Mouse (Mus musculus): Measurements from ENCODE around the gene Col15a1.

The Col15a1 gene

DNA sequence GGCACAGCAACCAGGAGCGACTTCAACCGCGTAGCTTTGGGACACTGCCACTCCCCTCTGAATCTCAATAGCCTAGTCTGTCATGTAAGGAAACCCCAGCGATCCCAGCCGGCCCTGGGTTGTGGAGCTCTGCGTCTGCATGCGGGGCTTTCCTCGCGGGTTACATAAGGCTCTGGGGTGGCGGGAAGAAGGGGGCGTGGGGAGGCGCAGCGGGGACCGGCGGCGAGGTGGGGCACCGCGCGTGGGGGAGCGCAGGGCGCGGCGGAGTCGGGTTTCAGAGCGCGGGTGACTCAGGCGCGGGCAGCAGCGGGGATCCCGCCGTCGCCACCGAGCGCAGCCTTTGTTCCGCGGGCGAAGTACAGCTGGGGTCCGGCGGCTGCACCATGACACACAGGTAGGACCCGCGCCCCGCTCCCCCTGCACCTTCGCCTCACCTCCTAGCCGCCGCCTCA lies at the start of gene Col15a1:
Gene Col15a1 (plus strand): TSS at position 193 of the 452 bp plus-strand sequence.
- DNase-seq (ENCODE audit: extremely low spot score): peak; percentile 38

DNA sequence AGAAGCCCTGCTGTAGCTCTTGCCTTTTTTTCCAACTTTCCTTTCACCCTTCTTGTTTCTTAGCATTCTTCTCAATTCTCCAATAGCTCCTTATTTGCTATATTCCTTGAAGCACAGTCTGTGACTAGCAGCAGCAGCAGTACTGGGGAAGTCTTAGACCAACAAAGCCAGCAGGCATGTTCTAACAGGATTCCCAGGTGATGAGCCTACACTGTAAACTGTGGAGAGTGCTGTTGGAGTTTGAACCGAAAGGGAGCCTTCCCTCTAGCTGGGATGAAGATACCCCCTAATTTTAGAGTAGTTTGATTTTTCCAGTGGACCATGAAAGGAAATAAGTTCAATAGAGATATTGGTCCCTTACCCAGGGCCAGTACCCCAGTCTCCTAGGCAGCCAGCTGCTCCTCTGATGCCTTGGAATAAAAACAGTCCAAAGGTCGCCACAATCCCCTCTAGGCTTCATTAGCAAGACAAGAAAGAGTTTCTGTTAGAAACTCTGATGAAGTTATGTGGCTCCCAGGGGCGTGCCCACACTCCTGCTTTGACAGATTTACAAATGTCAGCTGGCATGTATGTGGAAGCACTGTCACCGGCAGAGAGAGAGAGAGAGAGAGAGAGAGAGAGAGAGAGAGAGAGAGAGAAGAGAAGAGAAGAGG lies 46.7 kb upstream of the Col15a1 start:
- DNase-seq (ENCODE audit: extremely low spot score): no peak

DNA sequence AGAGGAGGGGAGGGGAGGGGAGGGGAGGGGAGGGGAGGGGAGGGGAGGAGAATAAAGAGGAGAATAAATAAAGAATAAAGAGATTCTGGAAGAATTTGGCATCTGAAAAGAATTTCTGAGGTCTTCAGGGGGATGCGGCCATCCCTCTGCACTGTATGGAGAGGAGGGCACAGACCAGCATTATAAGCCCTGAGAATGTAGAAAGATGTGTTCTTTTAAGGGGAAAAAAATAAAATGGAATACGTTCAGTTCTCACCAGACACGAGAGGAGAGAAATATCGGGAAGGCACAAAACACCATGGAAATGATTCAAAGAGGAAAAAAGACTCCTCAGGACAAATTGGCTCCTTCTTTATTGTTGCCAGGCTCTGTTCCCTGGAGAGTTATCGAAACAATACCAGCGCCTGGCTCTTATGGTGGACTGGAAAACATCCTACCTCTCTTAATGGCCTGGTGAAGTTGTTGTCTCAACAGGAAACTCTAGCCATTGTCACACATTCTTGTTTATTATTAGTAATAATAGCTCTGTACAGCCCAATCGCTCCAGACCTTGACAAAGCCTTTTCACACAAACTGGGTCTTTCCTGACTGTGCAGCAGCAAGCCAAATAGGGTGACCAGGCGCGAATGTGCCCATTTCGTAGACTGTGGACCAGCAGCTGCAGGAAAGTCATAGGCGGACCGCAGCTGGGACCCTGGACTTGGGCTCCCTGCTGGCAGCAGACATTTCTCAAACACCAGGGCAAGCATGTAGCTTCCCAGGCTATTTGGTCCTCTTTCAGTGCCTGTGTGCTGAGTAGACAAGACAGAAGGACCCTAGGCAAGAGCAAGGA lies 46.0 kb upstream of the Col15a1 start:
- no peak for DNase-seq (ENCODE audit: extremely low spot score)

DNA sequence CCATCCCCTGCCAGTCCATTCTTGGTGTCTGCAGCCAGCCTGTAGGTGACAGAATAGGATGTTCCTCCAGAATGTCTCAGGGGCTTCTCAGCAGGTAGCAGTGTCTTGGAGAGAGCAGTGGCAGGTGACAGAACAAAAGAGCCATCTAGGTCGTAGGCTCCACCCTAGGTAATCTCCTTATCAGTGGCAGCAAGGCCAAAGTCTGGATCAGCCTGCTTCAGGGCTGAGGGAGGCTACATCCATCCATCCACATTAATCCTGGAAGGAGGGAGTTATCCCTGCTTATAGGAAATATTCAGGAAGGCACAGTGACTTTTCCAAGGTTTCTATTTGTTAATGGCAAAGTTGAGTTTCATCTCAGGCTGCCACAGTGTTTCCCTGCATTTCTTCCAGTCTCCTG lies 35.6 kb upstream of the Col15a1 start:
- DNase-seq (ENCODE audit: extremely low spot score): no peak

DNA sequence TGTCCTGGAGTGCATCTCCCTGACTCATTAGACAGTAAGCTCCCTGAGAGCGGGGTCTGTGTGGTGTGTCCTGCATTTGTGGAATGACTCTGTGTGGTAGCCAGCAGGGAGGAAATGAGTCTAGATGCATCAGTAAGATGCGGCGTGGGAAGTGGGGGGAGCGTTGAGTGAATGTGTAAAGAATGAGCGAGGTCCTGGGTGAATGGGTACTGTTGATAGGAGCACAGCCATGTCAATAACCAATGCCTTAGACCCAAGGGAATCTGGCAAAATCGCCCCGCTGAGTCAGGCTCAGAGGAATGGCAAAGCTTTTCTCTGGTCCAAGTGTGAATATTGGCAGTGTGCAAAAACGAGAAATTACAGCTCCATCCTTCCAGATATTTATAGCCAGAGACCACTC lies 30.9 kb upstream of the Col15a1 start:
- DNase-seq (ENCODE audit: extremely low spot score): no peak

DNA sequence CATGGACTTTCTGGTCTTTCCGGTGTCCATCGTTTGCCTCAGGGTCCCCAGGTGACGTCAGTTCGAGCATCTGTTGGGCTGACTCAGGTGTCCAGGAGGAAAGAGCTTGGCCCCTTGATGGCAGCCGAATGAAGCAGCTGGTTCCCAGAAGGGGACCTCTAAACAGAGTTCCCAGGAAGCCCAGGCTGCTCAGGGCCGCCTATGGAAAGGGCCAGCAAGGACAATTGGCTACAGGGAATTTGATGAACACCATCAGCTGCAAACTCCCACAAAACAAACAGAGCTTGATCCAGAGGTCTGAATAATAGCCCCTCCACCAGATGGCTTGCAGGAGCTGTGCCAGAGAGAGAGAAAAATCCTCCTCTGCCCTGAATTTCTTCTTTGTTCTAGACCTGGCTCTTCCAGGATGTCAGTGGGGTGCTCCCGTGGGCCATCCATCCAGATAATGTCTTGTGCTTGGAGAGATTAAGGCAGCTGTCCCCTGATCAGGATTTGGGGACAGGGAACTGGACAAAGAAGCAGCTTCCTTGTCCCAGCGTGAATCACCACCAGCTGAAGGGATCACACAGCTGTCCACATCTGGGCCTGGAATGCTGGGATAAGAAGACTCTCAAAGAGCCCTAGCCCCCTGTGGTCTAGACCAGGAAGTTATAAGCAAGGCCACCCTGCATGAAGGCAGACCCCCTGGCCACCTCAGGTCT lies 29.6 kb upstream of the Col15a1 start:
- no peak for DNase-seq (ENCODE audit: extremely low spot score)

DNA sequence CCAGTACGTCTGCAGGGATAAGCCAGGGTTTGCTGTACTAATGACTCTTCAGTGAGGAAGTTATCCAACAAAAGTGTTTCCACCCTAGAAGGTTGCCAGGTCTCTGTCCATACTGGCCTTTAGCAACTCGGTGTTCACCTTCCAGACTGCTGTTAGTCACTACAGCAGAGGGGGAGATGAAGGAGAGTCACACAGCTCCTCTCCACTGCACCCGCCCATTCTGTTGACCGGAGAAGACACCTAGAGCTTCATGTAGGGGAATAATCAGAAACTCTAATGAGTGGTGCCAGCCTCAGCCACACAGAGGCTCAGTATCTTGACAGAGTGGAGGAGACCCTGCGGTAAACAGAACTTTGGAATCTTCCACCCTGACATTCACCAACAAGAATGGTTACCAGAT lies 28.4 kb upstream of the Col15a1 start:
- DNase-seq (ENCODE audit: extremely low spot score): no peak

DNA sequence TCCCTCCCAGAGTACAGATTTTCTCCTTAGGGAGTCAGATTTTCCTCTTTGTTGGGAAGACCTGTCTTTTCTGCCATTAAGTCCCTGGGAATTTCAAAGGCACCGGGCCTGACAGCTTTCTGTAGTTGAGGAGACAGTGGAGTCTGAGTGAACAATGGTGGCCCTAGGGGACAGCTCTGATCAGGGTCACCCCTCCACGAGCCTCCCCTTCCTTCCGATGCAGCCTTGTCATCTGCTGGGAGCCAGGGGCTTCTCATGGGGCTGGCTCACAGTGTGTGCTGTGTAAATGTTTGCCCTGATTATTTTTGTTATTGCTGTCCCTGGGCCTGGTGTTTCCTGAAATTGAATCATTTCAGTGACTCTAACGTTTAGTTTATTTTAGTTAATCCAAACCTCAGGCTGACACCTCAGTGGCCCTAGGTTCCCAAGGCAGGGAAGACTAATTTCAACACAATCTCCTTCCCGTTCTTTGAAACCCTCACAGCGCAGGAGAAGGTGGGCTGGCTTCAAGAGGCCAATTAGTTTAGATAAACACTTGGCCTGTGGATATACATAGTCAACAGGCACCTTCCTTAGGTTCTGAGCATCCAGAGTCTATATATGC lies 23.8 kb upstream of the Col15a1 start:
- no peak for DNase-seq (ENCODE audit: extremely low spot score)

DNA sequence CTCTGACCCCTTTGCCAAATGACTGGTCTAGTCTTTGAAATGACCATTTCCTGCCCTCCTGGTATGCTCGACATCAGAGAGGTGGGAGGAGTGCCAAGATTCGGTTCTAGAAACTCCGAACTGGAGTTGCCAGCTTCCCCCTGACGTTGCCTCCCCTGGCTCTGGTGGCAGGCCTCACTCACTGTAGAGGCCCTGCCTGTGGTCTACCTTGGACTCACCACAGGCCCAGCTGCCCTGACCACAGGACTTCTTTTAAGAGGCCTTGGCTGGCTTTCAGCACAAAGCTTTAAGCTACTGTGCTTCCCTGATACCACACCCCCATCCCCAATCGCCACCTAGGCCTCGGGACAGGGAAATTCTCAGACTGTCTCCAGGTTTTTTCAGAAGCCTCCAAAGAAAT lies 21.4 kb upstream of the Col15a1 start:
- no peak for DNase-seq (ENCODE audit: extremely low spot score)

DNA sequence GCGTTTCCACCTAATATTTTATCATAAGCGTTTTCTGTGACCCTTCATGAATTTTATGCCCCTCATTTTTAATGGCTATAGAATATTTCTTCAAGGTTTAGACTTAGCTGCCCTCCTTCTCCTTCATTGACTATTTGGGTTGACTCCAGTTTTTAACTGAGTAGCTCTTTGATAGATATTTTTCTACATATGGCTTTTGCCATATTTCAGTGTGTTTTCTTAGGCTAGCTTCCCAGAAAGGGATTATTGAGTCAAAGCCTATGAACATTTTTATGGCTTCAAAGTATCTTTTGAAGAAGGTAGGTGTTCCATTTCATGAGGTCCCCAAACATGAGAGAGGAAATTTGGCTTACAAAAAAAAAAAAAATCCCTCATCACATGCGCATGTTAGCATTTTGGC lies 11.8 kb upstream of the Col15a1 start:
- DNase-seq (ENCODE audit: extremely low spot score): no peak

DNA sequence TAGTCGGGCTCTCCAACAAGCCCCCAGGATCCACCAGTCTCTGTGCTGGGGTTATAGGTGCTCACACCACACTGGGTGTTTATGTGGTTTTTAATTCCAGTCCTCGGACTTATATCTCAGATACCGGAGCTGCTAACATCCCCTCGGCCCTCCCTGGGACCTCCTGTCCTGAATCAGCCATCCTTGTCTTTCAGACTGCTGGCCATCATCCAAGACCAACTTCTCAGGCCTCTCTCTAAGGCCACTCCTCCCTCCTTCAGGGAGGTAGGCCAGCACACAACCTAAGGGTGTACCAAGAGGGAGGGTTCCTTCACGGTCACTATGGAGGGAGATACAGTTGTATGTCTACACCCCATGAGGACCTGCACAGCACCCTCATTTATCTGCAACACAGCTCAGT lies 4.3 kb upstream of the Col15a1 start:
- no peak for DNase-seq (ENCODE audit: extremely low spot score)

DNA sequence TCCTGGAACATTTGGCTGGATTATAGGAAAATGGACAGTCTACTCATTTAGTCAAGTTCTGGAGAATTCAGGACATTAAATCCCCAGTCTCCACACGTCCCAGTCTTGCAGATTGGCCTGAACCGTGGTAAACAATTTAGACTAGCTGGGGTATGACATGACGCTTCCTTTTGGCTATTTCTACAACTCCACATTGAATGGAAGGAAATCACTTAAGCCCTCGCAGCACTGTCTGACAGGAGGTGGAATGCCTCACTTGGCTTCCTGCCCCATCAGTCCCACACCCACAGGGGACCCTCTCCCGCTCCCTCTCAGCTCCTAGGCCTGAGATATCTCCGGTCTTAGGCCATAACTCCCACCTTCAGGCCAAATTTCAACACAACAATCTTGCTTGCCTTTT lies 2.1 kb upstream of the Col15a1 start:
- DNase-seq (ENCODE audit: extremely low spot score): no peak

DNA sequence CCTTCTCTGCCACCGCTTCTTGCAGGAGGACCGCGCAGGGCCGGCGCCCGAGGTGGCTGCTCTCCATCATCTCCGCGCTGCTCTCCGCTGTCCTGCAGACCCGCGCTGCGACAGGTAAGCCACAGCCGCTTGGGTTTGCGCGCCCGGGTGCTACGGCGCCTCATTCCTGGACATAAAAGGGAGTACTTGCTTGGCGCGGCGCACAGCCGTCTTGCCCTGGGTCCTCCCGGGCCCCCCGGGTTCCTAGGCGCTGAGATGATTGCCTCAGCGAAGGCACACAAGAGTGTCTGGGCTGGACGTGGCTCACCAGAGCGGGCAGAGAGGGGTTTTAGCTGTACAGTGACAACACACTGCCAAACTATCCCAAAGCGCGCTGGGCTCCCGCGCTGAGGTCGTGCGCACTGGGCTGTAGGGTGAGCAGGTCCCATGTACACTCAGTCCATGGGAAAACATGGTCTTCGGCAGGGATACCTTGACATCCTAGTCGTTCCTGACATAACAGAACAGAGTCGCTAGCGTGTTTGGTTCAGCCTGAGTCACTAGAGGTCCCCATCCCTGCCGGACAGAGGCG lies 545 bp downstream of the Col15a1 start:
- peak; percentile 39 for DNase-seq (ENCODE audit: extremely low spot score)

DNA sequence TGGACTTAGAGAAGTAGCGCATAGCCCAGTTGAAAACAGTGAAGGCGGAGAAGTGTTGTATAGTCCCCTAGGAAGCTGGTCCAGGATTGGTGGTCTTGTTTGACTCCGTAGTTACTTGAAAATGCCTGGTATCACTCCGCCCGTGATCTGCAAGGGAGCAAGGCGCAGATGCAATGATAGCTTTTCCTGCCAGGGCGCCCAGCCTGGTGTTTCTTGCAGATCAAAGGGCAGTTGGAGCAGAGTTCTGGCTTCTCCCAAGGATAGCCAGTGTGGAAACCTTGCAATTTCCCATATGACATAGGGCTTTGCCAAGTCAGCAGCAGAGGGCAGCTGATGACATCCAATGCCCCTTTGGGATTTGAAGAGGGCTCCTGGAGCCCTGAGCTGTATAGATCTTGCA lies 1.5 kb downstream of the Col15a1 start:
- DNase-seq (ENCODE audit: extremely low spot score): no peak

DNA sequence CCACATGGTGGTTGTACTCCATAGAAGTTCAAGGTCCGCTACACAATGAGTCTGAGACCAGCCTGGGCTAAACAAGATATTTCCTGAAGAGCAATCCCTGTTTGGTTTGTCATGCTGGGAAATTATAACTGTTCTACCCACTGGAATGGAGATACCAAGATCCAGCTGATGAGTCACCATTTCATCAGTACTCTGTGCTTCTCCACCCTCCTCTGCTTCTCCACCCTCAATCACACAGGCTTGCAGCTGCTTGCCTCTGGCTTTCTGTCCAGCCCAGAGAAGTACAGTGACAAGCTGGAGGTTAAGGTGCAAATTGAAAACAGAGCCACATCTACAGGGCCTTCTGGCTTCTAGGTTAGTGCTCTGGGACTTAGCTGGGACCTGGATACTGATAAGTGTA lies 10.9 kb downstream of the Col15a1 start:
- DNase-seq (ENCODE audit: extremely low spot score): no peak

DNA sequence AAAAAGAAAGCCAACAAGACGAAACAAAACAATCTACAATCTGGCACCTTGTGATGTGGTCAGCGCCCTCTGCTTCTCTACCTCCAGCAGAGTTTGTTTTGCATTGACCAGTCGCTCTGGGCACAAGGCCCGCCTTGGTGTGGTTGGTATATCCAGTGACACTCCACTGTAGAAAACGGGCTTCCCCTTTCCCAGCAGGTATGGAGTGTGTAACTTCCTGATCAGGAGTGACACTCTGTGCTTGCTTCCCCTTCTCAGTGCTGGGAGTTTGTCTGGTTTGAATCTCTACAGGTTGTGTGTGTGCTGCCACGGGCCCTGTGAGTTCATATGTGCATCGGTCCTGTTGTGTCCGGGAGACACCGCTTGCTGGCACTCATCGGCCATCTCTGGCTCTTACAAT lies 11.4 kb downstream of the Col15a1 start:
- DNase-seq (ENCODE audit: extremely low spot score): no peak

DNA sequence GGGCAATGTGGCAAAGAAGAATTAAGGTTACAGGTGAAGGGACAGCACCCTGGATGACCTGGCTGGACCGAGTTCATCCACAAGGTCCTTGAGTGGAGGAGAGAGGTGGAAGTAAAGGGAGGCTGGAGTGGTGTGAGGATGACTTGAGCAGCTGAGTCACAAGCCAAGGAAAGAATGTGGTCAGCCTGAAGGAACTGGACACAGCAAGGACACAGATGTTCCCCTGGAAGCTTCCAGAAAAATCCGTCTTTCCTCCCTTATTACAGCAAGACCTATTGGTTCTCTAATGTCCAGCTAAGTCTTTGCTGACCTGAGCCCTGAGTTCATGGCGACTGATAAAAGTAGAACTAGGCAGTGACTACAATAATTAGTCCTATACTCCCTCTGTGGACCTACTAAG lies 12.6 kb downstream of the Col15a1 start:
- no peak for DNase-seq (ENCODE audit: extremely low spot score)

DNA sequence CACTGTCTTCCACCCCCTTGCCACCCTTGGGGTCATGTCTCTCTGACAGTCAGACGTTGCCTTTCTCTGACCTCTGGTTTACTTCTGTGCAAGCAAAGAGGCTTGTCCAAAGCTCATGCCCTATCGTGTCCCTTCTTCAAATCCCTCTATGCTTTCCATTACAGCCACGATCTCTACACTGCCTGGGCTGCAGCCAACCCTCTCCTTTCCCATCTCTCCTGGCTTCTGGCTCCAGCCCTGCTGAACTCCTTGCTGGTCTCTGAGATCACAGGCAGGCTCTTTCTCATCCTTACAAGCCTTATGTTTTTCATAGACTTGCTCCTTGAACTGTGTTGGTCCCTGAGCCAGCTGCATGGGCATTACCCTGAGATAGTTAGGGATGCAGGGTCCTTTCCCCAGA lies 14.2 kb downstream of the Col15a1 start:
- DNase-seq (ENCODE audit: extremely low spot score): no peak

DNA sequence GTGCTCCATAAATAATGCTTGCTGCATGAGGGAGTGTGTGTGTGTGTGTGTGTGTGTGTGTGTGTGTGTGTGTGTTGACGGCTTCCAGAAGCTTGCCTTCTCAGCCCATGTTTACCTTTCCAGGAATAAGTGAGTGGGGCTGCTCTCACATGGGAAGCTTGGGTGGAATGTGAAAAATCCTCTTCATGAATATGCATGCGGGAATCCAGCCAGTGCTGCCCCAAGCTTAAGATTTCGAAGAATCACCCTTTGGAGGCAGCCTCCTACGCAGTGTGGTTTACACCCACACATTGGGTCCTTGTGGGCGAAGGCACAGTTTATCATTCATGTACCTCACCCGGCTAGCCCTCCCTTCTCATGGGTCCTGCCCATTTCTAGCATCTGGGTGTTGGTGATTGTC lies 18.0 kb downstream of the Col15a1 start:
- no peak for DNase-seq (ENCODE audit: extremely low spot score)

DNA sequence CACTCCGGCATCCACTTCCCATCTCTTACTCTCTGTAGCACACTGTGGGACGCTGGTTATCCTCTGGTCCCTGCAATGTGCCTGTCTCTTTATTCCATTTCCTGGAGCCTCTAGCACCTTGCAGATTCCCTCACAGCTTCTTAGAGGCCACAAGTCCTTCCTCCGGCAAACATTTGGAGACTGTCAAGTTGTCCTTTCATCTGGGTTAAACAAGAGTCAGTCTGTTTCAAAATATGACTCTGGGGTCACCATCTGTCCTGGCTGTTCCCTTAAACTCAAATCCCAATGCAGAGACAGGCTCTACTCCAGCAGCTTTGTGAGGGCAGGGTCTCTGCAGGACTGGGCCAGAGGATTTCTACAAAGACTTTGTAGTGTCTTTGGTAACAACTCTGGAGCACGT lies 19.1 kb downstream of the Col15a1 start:
- no peak for DNase-seq (ENCODE audit: extremely low spot score)

DNA sequence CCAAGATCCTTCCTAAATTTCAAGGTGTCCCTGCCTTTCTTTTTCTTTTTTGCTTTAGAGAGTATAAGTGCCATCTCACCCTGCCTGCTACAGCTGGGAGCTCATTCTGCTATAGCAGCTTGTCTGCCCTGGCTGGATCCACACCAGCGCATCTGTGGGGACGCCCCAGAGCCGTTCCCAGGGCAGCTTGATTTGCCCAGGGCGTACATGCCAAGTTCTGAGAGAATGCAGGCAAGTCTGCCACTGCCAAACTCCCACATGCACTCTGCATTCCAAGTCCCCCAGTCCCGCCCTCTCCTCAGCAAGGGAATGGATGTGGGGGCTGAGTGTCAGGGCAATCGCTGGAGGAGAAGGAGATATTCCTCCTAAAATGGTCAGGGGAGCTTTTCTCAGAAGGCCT lies 19.8 kb downstream of the Col15a1 start:
- no peak for DNase-seq (ENCODE audit: extremely low spot score)

DNA sequence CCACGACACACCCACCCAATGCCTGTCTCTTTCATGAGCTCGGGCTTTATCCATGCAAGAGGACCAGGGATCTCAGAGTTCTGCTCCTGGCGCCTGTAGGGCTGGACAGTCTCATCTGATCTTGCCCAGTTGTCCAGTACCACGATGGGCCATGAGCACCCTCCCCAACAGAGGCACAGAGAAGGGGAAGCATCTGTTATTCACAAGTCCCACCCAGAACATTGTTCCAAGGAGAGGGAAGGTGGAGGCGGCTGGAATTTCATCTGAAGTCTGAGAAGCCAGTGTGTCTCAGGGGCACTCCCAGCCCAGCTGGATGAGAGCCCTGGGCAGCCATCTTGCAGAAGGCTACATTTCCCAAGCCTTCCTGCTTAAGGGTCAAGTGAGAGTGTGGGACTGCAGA lies 21.0 kb downstream of the Col15a1 start:
- no peak for DNase-seq (ENCODE audit: extremely low spot score)

Data from embryo, embryonic 9.5 days (tissue).